Mouse (Mus musculus) liver, embryonic 15.5 days (tissue): ENCODE measurements around the gene Fam131a. TPM values are rescaled to one million over a fixed set of nuclear protein-coding genes. Genes with fewer than 3 reads are reported as not detected.

Experiments
- polyA plus RNA-seq: library from polyadenylated mRNA; unstranded; fragments of >200 nt; fragmentation: Nextera tagmentation; extraction: Ambion mirVana; gene quantifications from 2 replicates; pipeline ENCODE4 v1.2.1, GENCODE M21; 2015

Gene Fam131a
- polyA plus RNA-seq, 1 experiment from 2014 or later, result 1.3 TPM

Other genes with a start within 250 kb of the Fam131a start
- gene Eif2b5, start 194.4 kb upstream of the Fam131a start, polyA plus RNA-seq, result 44.1 and 48.7 TPM in 2 replicates
- 3.8 and 4.8 TPM in 2 replicates for gene Dvl3, start 176.3 kb upstream of the Fam131a start, polyA plus RNA-seq
- 386 and 395 TPM in 2 replicates for gene Ap2m1, start 157.8 kb upstream of the Fam131a start, polyA plus RNA-seq
- gene Abcf3, start 144.7 kb upstream of the Fam131a start, polyA plus RNA-seq, result 24.6 and 28.4 TPM in 2 replicates
- 0.21 and 0.33 TPM in 2 replicates for gene Vwa5b2, start 103.8 kb upstream of the Fam131a start, polyA plus RNA-seq
- gene Eef1akmt4, start 81.6 kb upstream of the Fam131a start, polyA plus RNA-seq, result 16.0 and 16.2 TPM in 2 replicates
- 0.08 TPM in 1 of 2 replicates, not detected in the other for gene Gm49333, start 81.6 kb upstream of the Fam131a start, polyA plus RNA-seq
- 20.7 and 22.9 TPM in 2 replicates for gene Alg3, start 81.5 kb upstream of the Fam131a start, polyA plus RNA-seq
- 0.10 and 0.12 TPM in 2 replicates for gene Camk2n2, start 72.0 kb upstream of the Fam131a start, polyA plus RNA-seq
- 0.10 TPM in 1 of 2 replicates, not detected in the other for gene Ece2, start 63.4 kb upstream of the Fam131a start, polyA plus RNA-seq
- gene Psmd2, start 41.6 kb upstream of the Fam131a start, polyA plus RNA-seq, result 164 and 171 TPM in 2 replicates
- gene Eif4g1, start 24.9 kb upstream of the Fam131a start, polyA plus RNA-seq, result 86.2 and 98.5 TPM in 2 replicates
- 36.4 and 39.3 TPM in 2 replicates for gene Polr2h, start 24.4 kb downstream of the Fam131a start, polyA plus RNA-seq
- gene Clcn2, start 24.5 kb downstream of the Fam131a start, polyA plus RNA-seq, result 9.5 and 13.7 TPM in 2 replicates
- 0.37 and 0.47 TPM in 2 replicates for gene Chrd, start 39.9 kb downstream of the Fam131a start, polyA plus RNA-seq
- 5.0 and 5.6 TPM in 2 replicates for gene Thpo, start 41.3 kb downstream of the Fam131a start, polyA plus RNA-seq